Mouse (Mus musculus) heart, embryonic 13.5 days (tissue): ENCODE measurements around the gene Vmn1r170. TPM values are rescaled to one million over a fixed set of nuclear protein-coding genes. Genes with fewer than 3 reads are reported as not detected.
"Not testable (repeated sequence)": the region's sequence is repeated elsewhere in the genome, so short reads cannot be mapped to it uniquely, and the experiment has no call there.

Source experiments
- ATAC-seq: fragments of 200-750 bp; cut with Nextera tagmentation; 2 replicates; pipeline ENCODE4 v1.8.0; 2017; ENCODE audit warnings: moderate TSS enrichment; ENCODE audit not compliant: insufficient number of reproducible peaks, low FRiP score, low TSS enrichment; ENCODE audit errors: extremely low read depth
- H3K27ac ChIP-seq: fragments of 300-500 bp; sonication (generic); replicated peaks from 2 replicates; pipeline ENCODE4 v1.5.1; 2015; ENCODE audit warnings: moderate library complexity, mild to moderate bottlenecking, inconsistent platforms
- H3K27me3 ChIP-seq: fragments of 300-500 bp; sonication (generic); replicated peaks from 2 replicates; pipeline ENCODE4 v1.6.1; 2015; ENCODE audit warnings: mild to moderate bottlenecking, inconsistent platforms
- H3K36me3 ChIP-seq: fragments of 300-500 bp; sonication (generic); 2 replicates; pipeline ENCODE4 v1.6.1; 2015; ENCODE audit warnings: mild to moderate bottlenecking, inconsistent platforms
- H3K4me1 ChIP-seq: fragments of 300-500 bp; sonication (generic); 2 replicates; pipeline ENCODE4 v1.6.1; 2015; ENCODE audit warnings: inconsistent platforms
- H3K4me2 ChIP-seq: fragments of 300-500 bp; sonication (generic); 2 replicates; pipeline ENCODE4 v1.6.1; 2015; ENCODE audit warnings: inconsistent platforms, mild to moderate bottlenecking, moderate library complexity
- H3K4me3 ChIP-seq: fragments of 300-500 bp; sonication (generic); 2 replicates; pipeline ENCODE4 v1.5.1; 2015; ENCODE audit warnings: moderate library complexity, mild to moderate bottlenecking, inconsistent platforms
- H3K9ac ChIP-seq: fragments of 300-500 bp; sonication (generic); 2 replicates; pipeline ENCODE4 v1.6.1; 2015; ENCODE audit warnings: inconsistent platforms, mild to moderate bottlenecking, moderate library complexity
- H3K9me3 ChIP-seq: fragments of 300-500 bp; sonication (generic); 2 replicates; pipeline ENCODE4 v1.6.1; 2016; ENCODE audit warnings: inconsistent platforms
- WGBS: fragments of 180-500 bp; shearing (Covaris S2); methylation state at CpG from one replicate; pipeline ENCODE4 v1.1.7; 2015; ENCODE audit warnings: mixed read lengths; 5-methylcytosine and 5-hydroxymethylcytosine counted together
- polyA plus RNA-seq: library from polyadenylated mRNA; unstranded; fragments of >200 nt; fragmentation: Nextera tagmentation; extraction: Ambion mirVana; gene quantifications from 2 replicates; pipeline ENCODE4 v1.2.1, GENCODE M21; 2015

Gene Vmn1r170
- not detected in 2 replicates for polyA plus RNA-seq

GRCm38 (mm10) chr7:23605875-23606274 lies at the start of gene Vmn1r170:
Vmn1r170 (plus strand) TSS chr7:23606175.
- not testable (repeated sequence) for H3K9ac ChIP-seq, H3K27ac ChIP-seq, H3K4me1 ChIP-seq, H3K4me2 ChIP-seq, ATAC-seq, H3K36me3 ChIP-seq, H3K4me3 ChIP-seq, H3K27me3 ChIP-seq
- H3K9me3 ChIP-seq, result peaks cover 22% of the 10 kb centered on the region
- WGBS, result 32% methylated on average over 1 of the region's 1 CpGs

GRCm38 (mm10) chr7:23575226-23575625 lies 30.7 kb upstream of the Vmn1r170 start, which contains the start of gene Vmn1r169:
Vmn1r169 (plus strand) TSS chr7:23575526.
- H3K27ac ChIP-seq, ATAC-seq, H3K4me3 ChIP-seq, H3K4me1 ChIP-seq, H3K9ac ChIP-seq, H3K4me2 ChIP-seq, H3K36me3 ChIP-seq, H3K27me3 ChIP-seq: not testable (repeated sequence)
- WGBS, result 55% methylated on average over 1 of the region's 2 CpGs
- peaks cover 14% of the 10 kb centered on the region; the same call in 1 of the 2 replicates for H3K9me3 ChIP-seq

GRCm38 (mm10) chr7:23630422-23630821 lies 24.4 kb downstream of the Vmn1r170 start, which contains the start of gene Vmn1r171:
Vmn1r171 (plus strand) TSS chr7:23630722.
- H3K36me3 ChIP-seq, result no peaks in the 10 kb centered on the region
- ATAC-seq, result no peak

More at GRCm38 (mm10) chr7:23630422-23630821, 24.4 kb downstream of the Vmn1r170 start, which contains the start of gene Vmn1r171:
- H3K27ac ChIP-seq, result no peak within 1 kb of the TSS
- peaks cover 38% of the 10 kb centered on the region for H3K9me3 ChIP-seq
- no peak within 1 kb of the TSS for H3K9ac ChIP-seq
- H3K27me3 ChIP-seq, result no peaks in the 10 kb centered on the region
- no peak within 1 kb of the TSS for H3K4me2 ChIP-seq
- no peak within 1 kb of the TSS for H3K4me3 ChIP-seq
- no peaks in the 10 kb centered on the region for H3K4me1 ChIP-seq

Other genes starting within 250 kb of the Vmn1r170 start
- not detected in 2 replicates for gene Nlrp5, start 220.3 kb upstream of the Vmn1r170 start, polyA plus RNA-seq
- not detected in 2 replicates for gene Vmn1r167, start 99.0 kb upstream of the Vmn1r170 start, polyA plus RNA-seq
- gene Vmn1r168, start 66.4 kb upstream of the Vmn1r170 start, polyA plus RNA-seq, result not detected in 2 replicates
- gene Vmn1r169, start 30.6 kb upstream of the Vmn1r170 start, polyA plus RNA-seq, result not detected in 2 replicates
- gene Vmn1r171, start 24.5 kb downstream of the Vmn1r170 start, polyA plus RNA-seq, result not detected in 2 replicates
- gene Vmn1r172, start 52.1 kb downstream of the Vmn1r170 start, polyA plus RNA-seq, result not detected in 2 replicates
- not detected in 2 replicates for gene Vmn1r173, start 94.5 kb downstream of the Vmn1r170 start, polyA plus RNA-seq
- not detected in 2 replicates for gene Vmn1r174, start 146.1 kb downstream of the Vmn1r170 start, polyA plus RNA-seq
- gene Vmn1r175, start 204.5 kb downstream of the Vmn1r170 start, polyA plus RNA-seq, result not detected in 2 replicates
- not detected in 2 replicates for gene Vmn1r176, start 231.2 kb downstream of the Vmn1r170 start, polyA plus RNA-seq